Mouse (Mus musculus) frontal cortex, postnatal 36 days (tissue): ENCODE results near the gene Arhgdib.
A peak's percentile ranks its signal among the peaks of the same experiment; 100 is the strongest.
"Not testable (repeated sequence)": the region's sequence is repeated elsewhere in the genome, so short reads cannot be mapped to it uniquely, and the experiment has no call there.

Source experiments
- DNase-seq, 2 experiments: peaks; one replicate each; pipeline ENCODE4 v3.0.0; 2022; ENCODE audit warnings: low spot score in 2 of 2

The Arhgdib gene

GRCm38 (mm10) chr6:136887854-136888253 is 53.8 kb downstream of the Arhgdib start:
- DNase-seq = no peak

- DNase-seq = not testable (repeated sequence)
Measured at GRCm38 (mm10) chr6:136884766-136885165, 56.9 kb downstream of the Arhgdib start.

GRCm38 (mm10) chr6:136883961-136884360 is 57.7 kb downstream of the Arhgdib start:
- DNase-seq = no peak

- DNase-seq = no peak
Measured at GRCm38 (mm10) chr6:136883431-136883915, 58.2 kb downstream of the Arhgdib start.

DNA sequence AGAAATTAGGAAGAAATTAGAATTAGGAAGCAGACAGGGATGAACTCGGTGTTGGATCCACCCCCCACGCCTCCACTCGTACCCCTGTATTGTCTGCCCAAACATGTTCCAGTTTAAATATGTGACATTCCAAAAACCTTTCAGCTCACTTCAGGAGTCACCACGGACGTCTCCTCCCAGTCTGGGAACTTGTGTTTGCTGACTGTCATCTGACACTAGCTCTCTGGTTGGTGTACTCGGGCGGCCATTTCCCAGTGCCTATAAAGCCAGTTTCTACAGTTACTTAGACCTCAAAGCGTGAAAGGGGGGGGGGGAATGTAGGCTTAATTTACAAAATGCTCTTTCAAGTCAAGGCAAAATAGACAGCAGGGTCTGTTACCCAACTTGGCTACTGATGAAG is 60.0 kb downstream of the Arhgdib start:
- DNase-seq = no peak

DNA sequence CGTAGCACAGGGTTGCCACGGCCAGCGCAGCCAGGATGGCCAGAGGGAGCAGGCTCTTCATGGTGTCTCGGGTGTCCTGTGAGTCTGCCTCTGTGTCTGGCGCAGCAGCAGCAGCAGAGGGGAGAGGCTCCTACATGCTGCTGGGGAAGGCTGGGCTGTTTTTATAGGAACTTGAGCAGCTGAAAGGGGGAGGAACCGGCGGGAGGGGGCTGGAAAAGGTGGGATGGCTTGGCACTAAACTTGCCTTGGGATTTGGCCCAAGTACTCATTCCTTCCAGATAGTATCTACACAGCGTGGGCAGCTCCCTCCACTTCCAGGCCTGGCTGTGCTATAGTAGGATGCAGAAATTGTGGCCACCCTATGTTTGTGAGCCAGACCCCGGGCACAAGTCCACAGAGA is 66.0 kb downstream of the Arhgdib start, which contains the start of gene Mgp:
Gene Mgp, minus strand, starts transcription at position 154 of the 400 bp plus-strand sequence.
- DNase-seq = peak; percentile 61 to 69

GRCm38 (mm10) chr6:136874599-136874998 is 67.1 kb downstream of the Arhgdib start:
- DNase-seq = peak; percentile 24 to 33
